Mouse (Mus musculus): Measurements from ENCODE around the gene Gjb1.

GRCm38 (mm10) chrX:101372946-101373345 is 3.2 kb upstream of the Gjb1 start:
- TF ChIP-seq POLR2A (IDR thresholded peaks at IDR 0.05; ENCODE audit: insufficient read depth, low read depth, low read length) (no peak), EP300 (IDR thresholded peaks at IDR 0.05; ENCODE audit: insufficient read depth, low read depth, low read length) (no peak)
